Mouse (Mus musculus): ENCODE results near the gene Amigo2. TPM values are rescaled to one million over a fixed set of nuclear protein-coding genes. Genes with fewer than 3 reads are reported as not detected.
A peak's percentile ranks its signal among the peaks of the same experiment; 100 is the strongest.

The Amigo2 gene
- polyA plus RNA-seq, 1 experiment = 0.19 TPM

DNA sequence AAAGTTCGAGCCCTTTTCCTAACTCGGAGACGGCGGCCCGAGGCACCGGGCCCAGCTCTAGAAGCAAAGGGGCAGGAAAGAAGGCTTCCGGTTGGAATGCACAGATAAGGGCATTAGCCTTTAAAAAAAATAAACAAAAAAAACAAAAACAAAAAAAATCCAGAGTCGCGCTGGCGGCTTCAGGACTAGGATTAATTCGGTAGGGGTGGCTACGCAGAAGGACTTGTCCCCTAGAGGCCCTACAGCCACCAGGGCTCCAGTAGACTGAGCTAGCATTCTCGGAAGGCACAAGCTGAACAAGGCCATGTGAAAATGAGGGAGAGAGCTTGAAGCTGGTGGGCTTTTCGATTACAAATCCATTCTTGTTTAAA is 689 bp upstream of the Amigo2 start:
- no peaks in the 10 kb centered on the region for H3K79me2 ChIP-seq (ENCODE audit: control insufficient read depth, insufficient read depth)
- no peaks in the 10 kb centered on the region for H3K36me3 ChIP-seq (ENCODE audit: control insufficient read depth, insufficient read depth)
- H3ac ChIP-seq (ENCODE audit: control insufficient read depth, insufficient read length) = peak overlapping the region; percentile 62
- TF ChIP-seq SRF (IDR thresholded peaks at IDR 0.05; ENCODE audit: control insufficient read depth, insufficient read length, low read depth) (no peak), TCF3 (IDR thresholded peaks at IDR 0.05; ENCODE audit: insufficient read length, low read depth) (no peak), POLR2A (IDR thresholded peaks at IDR 0.05; ENCODE audit: insufficient read length, low read depth) (no peak), E2F4 (IDR thresholded peaks at IDR 0.05; ENCODE audit: insufficient read depth) (no peak), TCF12 (IDR thresholded peaks at IDR 0.05; ENCODE audit: insufficient read depth, poor library complexity, severe bottlenecking) (no peak), MYOD1 (IDR thresholded peaks at IDR 0.05; ENCODE audit: control insufficient read depth in 1 of 3, insufficient read length in 2 of 3, low read depth in 2 of 3) (no peak), MYOG (IDR thresholded peaks at IDR 0.05; ENCODE audit: control insufficient read depth in 1 of 3, insufficient read depth in 1 of 3, insufficient read length in 2 of 3, low read depth in 2 of 3) (no peak), REST (IDR thresholded peaks at IDR 0.05; ENCODE audit: insufficient read depth, insufficient read length) (no peak)
- H3K27me3 ChIP-seq (ENCODE audit: control insufficient read depth, insufficient read depth, insufficient read length) = peaks cover 8% of the 10 kb centered on the region
- H3K4me3 ChIP-seq = peak overlapping the region; percentile 23
- H3K4me2 ChIP-seq (ENCODE audit: low read depth) = peak overlapping the region; percentile 93

DNA sequence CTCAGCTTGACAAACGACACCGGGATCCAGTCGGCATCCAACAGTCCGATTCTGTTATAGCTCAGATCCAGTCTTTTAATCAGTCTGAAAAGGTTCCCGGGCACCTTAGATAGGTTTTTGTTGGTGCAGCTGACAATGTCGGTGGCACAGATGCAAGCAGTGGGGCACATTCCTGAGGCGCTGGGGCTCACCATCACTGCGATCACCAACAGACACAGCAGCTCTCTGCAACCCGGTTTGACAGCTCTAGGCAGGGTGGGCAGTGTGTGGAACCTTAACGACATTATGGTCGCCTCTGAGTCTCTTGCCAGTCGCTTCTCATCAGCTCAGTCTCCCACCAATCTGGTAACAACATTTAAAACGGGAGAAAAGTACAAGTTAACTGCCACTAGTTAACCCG is 831 bp downstream of the Amigo2 start:
- H3ac ChIP-seq (ENCODE audit: control insufficient read depth, insufficient read length) = no peak overlapping the region
- H3K4me2 ChIP-seq (ENCODE audit: low read depth) = no peak overlapping the region
- H3K27me3 ChIP-seq (ENCODE audit: control insufficient read depth, insufficient read depth, insufficient read length) = peaks cover 8% of the 10 kb centered on the region
- H3K79me2 ChIP-seq (ENCODE audit: control insufficient read depth, insufficient read depth) = no peaks in the 10 kb centered on the region
- H3K36me3 ChIP-seq (ENCODE audit: control insufficient read depth, insufficient read depth) = no peaks in the 10 kb centered on the region
- no peak overlapping the region for H3K4me3 ChIP-seq
- TF ChIP-seq E2F4 (IDR thresholded peaks at IDR 0.05; ENCODE audit: insufficient read depth) (no peak), CEBPB (IDR thresholded peaks at IDR 0.05; ENCODE audit: insufficient read depth, poor library complexity, severe bottlenecking) (no peak), REST (IDR thresholded peaks at IDR 0.05; ENCODE audit: insufficient read depth, insufficient read length) (no peak), POLR2A (IDR thresholded peaks at IDR 0.05; ENCODE audit: insufficient read length, low read depth) (no peak), USF1 (IDR thresholded peaks at IDR 0.05; ENCODE audit: low read depth) (no peak), MYOD1 (IDR thresholded peaks at IDR 0.05; ENCODE audit: control insufficient read depth in 1 of 3, insufficient read length in 2 of 3, low read depth in 2 of 3) (no peak), TCF12 (IDR thresholded peaks at IDR 0.05; ENCODE audit: insufficient read depth, poor library complexity, severe bottlenecking) (no peak), POLR2AphosphoS2 (IDR thresholded peaks at IDR 0.05; ENCODE audit: insufficient read length, low read depth) (no peak), SRF (IDR thresholded peaks at IDR 0.05; ENCODE audit: control insufficient read depth, insufficient read length, low read depth) (no peak), MYOG (IDR thresholded peaks at IDR 0.05; ENCODE audit: control insufficient read depth in 1 of 3, insufficient read depth in 1 of 3, insufficient read length in 2 of 3, low read depth in 2 of 3) (no peak), TCF3 (IDR thresholded peaks at IDR 0.05; ENCODE audit: insufficient read length, low read depth) (no peak), MAX (IDR thresholded peaks at IDR 0.05; ENCODE audit: low read depth) (no peak)

DNA sequence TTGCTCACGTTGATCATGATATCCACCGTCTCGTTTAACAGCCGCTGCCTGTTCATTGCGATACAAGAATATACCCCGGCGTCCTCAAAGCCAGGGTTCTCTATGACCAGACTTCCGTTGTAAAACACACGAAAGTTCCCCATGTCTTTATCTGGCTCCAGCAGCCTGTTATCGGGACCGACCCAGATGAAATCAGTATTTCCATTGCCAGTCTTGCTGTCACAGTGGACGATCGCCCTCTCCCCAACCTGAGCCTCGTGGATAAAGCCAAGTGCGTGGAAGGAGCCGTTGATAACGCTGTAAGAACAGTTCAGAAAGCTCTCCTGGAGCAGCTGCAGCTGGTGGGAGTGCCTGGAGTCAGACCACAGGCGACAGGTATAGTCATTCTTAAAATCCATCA is 1.7 kb downstream of the Amigo2 start:
- Histone ChIP-seq H3K36me3 (ENCODE audit: control insufficient read depth, insufficient read depth) (no peaks in the 10 kb centered on the region), H3K79me2 (ENCODE audit: control insufficient read depth, insufficient read depth) (no peaks in the 10 kb centered on the region), H3K27me3 (ENCODE audit: control insufficient read depth, insufficient read depth, insufficient read length) (peaks cover 8% of the 10 kb centered on the region), H3ac (ENCODE audit: control insufficient read depth, insufficient read length) (no peak overlapping the region), H3K4me2 (ENCODE audit: low read depth) (no peak overlapping the region), H3K4me3 (no peak overlapping the region)
- TF ChIP-seq TCF3 (IDR thresholded peaks at IDR 0.05; ENCODE audit: insufficient read length, low read depth) (no peak), MAX (IDR thresholded peaks at IDR 0.05; ENCODE audit: low read depth) (no peak)

DNA sequence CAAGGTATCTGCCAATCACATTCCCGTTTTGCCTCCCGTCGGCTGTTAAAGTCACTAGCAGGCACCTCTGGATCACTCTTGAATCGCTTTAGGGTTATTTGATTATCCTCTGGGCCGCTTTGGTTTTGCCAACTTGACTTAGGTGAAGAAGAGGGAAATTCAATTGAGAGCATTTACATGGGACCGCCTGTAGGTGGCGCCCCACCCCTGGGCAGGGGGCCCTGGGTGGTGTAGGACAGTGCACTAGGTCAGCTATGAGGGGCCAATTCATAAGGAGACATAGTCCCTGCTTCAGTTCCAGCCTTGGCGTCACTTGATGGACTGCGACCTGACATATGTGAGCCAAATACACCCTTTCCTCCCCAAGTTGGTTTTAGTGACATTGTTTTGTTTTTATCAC is 10.1 kb downstream of the Amigo2 start:
- Histone ChIP-seq H3K4me2 (ENCODE audit: low read depth) (no peak overlapping the region), H3K27me3 (ENCODE audit: control insufficient read depth, insufficient read depth, insufficient read length) (no peaks in the 10 kb centered on the region), H3K36me3 (ENCODE audit: control insufficient read depth, insufficient read depth) (no peaks in the 10 kb centered on the region), H3ac (ENCODE audit: control insufficient read depth, insufficient read length) (no peak overlapping the region), H3K4me3 (no peak overlapping the region), H3K79me2 (ENCODE audit: control insufficient read depth, insufficient read depth) (no peaks in the 10 kb centered on the region)
- TF ChIP-seq E2F4 (IDR thresholded peaks at IDR 0.05; ENCODE audit: insufficient read depth) (no peak), MYOD1 (IDR thresholded peaks at IDR 0.05; ENCODE audit: control insufficient read depth in 1 of 3, insufficient read length in 2 of 3, low read depth in 2 of 3) (no peak)

DNA sequence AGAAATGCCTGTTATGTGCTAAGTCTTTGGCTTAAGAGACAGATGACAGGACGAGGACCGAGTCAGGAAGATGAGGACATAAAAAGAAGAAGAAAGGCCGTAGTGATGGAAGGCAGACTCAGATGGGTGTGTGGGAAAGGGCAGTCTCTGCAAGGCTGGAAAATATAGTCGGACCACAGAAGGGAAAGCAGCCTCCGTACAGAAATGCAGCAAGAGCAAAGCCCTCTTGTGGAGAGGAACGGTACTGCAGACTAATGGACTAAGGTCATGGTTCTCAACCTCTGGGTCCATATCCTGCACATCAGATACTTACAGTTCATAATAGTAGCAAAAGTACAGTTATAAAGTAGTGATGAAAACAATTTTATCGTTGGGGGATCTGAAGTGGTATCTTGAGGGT is 11.9 kb downstream of the Amigo2 start:
- H3K79me2 ChIP-seq (ENCODE audit: control insufficient read depth, insufficient read depth) = no peaks in the 10 kb centered on the region
- H3K4me3 ChIP-seq = no peak overlapping the region
- no peak for TF ChIP-seq REST (IDR thresholded peaks at IDR 0.05; ENCODE audit: insufficient read depth, insufficient read length)
- TF ChIP-seq MYOG (IDR thresholded peaks at IDR 0.05; ENCODE audit: control insufficient read depth in 1 of 3, insufficient read depth in 1 of 3, insufficient read length in 2 of 3, low read depth in 2 of 3) = no peak
- TF ChIP-seq CEBPB (IDR thresholded peaks at IDR 0.05; ENCODE audit: insufficient read depth, poor library complexity, severe bottlenecking) = no peak
- TF ChIP-seq POLR2AphosphoS2 (IDR thresholded peaks at IDR 0.05; ENCODE audit: insufficient read length, low read depth) = no peak
- no peak for TF ChIP-seq USF1 (IDR thresholded peaks at IDR 0.05; ENCODE audit: low read depth)
- TF ChIP-seq MYOD1 (IDR thresholded peaks at IDR 0.05; ENCODE audit: control insufficient read depth in 1 of 3, insufficient read length in 2 of 3, low read depth in 2 of 3) = no peak
- no peak for TF ChIP-seq MAX (IDR thresholded peaks at IDR 0.05; ENCODE audit: low read depth)
- no peak for TF ChIP-seq TCF12 (IDR thresholded peaks at IDR 0.05; ENCODE audit: insufficient read depth, poor library complexity, severe bottlenecking)
- TF ChIP-seq TCF3 (IDR thresholded peaks at IDR 0.05; ENCODE audit: insufficient read length, low read depth) = no peak
- TF ChIP-seq POLR2A (IDR thresholded peaks at IDR 0.05; ENCODE audit: insufficient read length, low read depth) = no peak
- TF ChIP-seq SRF (IDR thresholded peaks at IDR 0.05; ENCODE audit: control insufficient read depth, insufficient read length, low read depth) = no peak
- no peak for TF ChIP-seq E2F4 (IDR thresholded peaks at IDR 0.05; ENCODE audit: insufficient read depth)
- no peaks in the 10 kb centered on the region for H3K27me3 ChIP-seq (ENCODE audit: control insufficient read depth, insufficient read depth, insufficient read length)
- no peak overlapping the region for H3ac ChIP-seq (ENCODE audit: control insufficient read depth, insufficient read length)
- H3K4me2 ChIP-seq (ENCODE audit: low read depth) = no peak overlapping the region
- no peaks in the 10 kb centered on the region for H3K36me3 ChIP-seq (ENCODE audit: control insufficient read depth, insufficient read depth)

All from myocyte (in vitro differentiated cells).